Comparison of ENCODE assay signal across 13 mouse cellular contexts in the genomic region with DNA sequence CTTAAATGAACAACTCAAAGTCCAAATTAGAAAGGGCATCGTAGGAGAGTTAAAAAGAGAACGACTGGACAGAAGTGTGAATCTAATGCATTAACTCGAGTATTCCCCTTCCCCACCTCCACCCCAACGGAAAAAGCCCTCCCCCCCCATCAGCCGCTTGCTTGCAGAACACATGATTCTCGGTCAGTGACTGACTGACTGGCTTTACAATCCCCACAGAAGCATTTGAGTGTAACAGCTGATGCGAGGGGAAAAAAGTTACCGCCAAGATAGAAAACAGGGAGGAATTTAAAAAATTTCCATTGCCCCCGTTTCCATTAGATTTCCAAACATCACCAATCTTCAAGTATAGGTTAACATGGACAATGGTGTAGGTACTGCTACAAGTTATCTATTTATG. TPM values are rescaled to one million over a fixed set of nuclear protein-coding genes. Genes with fewer than 3 reads are reported as not detected.
DNase-seq lines count a peak whose midpoint lies in the region; ATAC-seq and TF ChIP-seq lines count a peak whose summit lies in the region.
"Had no signal": no experiment of that assay in that cellular context is flagged by ENCODE, and none has a peak within 500 bp of the region (broad histone marks: within the 10 kb centered on the region; RNA-seq: fewer than 3 reads in every experiment).

No protein-coding gene starts in this region.

- no peaks in the 10 kb centered on the region for H3K27me3 ChIP-seq in hindbrain, embryonic 10.5 days (ENCODE audit: insufficient read depth, poor library complexity, severe bottlenecking)
- no peaks in the 10 kb centered on the region for H3K27me3 ChIP-seq in midbrain, embryonic 12.5 days
- H3K27me3 ChIP-seq: liver, embryonic 15.5 days; Patski had no signal

- H3K4me3 ChIP-seq in layer of hippocampus, adult 2 months = peak overlapping the region; percentile 33; the same call in 1 of the 2 replicates
- H3K4me3 ChIP-seq in hindbrain, embryonic 10.5 days = peak overlapping the region; percentile 97
- H3K4me3 ChIP-seq in midbrain, embryonic 12.5 days = peak overlapping the region; percentile 26
- H3K4me3 ChIP-seq: liver, embryonic 15.5 days had no signal

- H3K4me1 ChIP-seq in hindbrain, embryonic 10.5 days (replicated peaks) = peaks cover 72% of the 10 kb centered on the region
- H3K4me1 ChIP-seq in midbrain, embryonic 12.5 days = peaks cover 49% of the 10 kb centered on the region

- no peak for DNase-seq in layer of hippocampus, adult 2 months (ENCODE audit: low spot score in 2 of 2)
- no peak for DNase-seq in layer of hippocampus, adult 8-10 months (ENCODE audit: low spot score in 2 of 2)
- no peak for DNase-seq in hindbrain, embryonic 10.5 days (ENCODE audit: low spot score)
- DNase-seq in retina, embryonic 14.5 days (ENCODE audit: low spot score) = peak; percentile 23
- no peak for DNase-seq in lung, adult 18-20 months
- DNase-seq in lung, postnatal 10 days = no peak
- DNase-seq in cerebellum, postnatal 25 days = no peak
- DNase-seq: adrenal gland, postnatal 10 days; kidney, postnatal 14 days had no signal

- H3K27ac ChIP-seq in layer of hippocampus, adult 2 months = 0 out of 2 replicates have a peak overlapping the region, but pooled peaks have one; percentile 32
- H3K27ac ChIP-seq in hindbrain, embryonic 10.5 days = no peak overlapping the region
- no peak overlapping the region for H3K27ac ChIP-seq in midbrain, embryonic 12.5 days (replicated peaks)
- H3K27ac ChIP-seq: liver, embryonic 15.5 days; stomach, postnatal 0 days had no signal

- no peak for TF ChIP-seq CTCF in layer of hippocampus, adult 2 months (conservative IDR thresholded peaks at IDR 0.05)

- WGBS in hindbrain, embryonic 10.5 days = 58% methylated on average over 9 of the region's 9 CpGs
- WGBS in midbrain, embryonic 12.5 days = 44% methylated on average over 9 of the region's 9 CpGs

- peaks cover 68% of the 10 kb centered on the region for H3K36me3 ChIP-seq in hindbrain, embryonic 10.5 days
- peaks cover 40% of the 10 kb centered on the region for H3K36me3 ChIP-seq in midbrain, embryonic 12.5 days

- peak overlapping the region; percentile 86 for H3K4me2 ChIP-seq in midbrain, embryonic 12.5 days (replicated peaks)
- H3K4me2 ChIP-seq: liver, embryonic 15.5 days had no signal

- no peaks in the 10 kb centered on the region for H3K9me3 ChIP-seq in hindbrain, embryonic 10.5 days
- H3K9me3 ChIP-seq in midbrain, embryonic 12.5 days = no peaks in the 10 kb centered on the region
- H3K9me3 ChIP-seq: liver, embryonic 15.5 days had no signal

- no peak for ATAC-seq in midbrain, embryonic 12.5 days (ENCODE audit: low FRiP score, low read depth)
- ATAC-seq: Patski had no signal

- H3K9ac ChIP-seq in midbrain, embryonic 12.5 days (replicated peaks) = peak overlapping the region; percentile 47
- H3K9ac ChIP-seq: liver, embryonic 15.5 days had no signal

RNA-seq across cellular contexts. Expression of gene Msi2, which starts 4.8 kb away (rescaled TPM):
- total RNA-seq in layer of hippocampus, adult 2 months (2021) = 100 to 1,000 TPM; 103 to 114 TPM
- 100 to 1,000 TPM; 102 to 121 (median 109) TPM for total RNA-seq in layer of hippocampus, adult 8-10 months (2022)
- 27.3 and 29.9 TPM in 2 replicates for polyA plus RNA-seq in hindbrain, embryonic 10.5 days (2016; fragmentation: Nextera tagmentation; extraction: Ambion mirVana)
- polyA plus RNA-seq in midbrain, embryonic 12.5 days (2016; fragmentation: Nextera tagmentation; extraction: Ambion mirVana) = 41.5 and 47.9 TPM in 2 replicates

Comparison
In these comparisons a context has a peak if more than half of its experiments do, and no peak if none do; other contexts are left out.
1. H3K4me3 ChIP-seq: peak in every context shown above with its lines; median percentile 97 in hindbrain, embryonic 10.5 days; 33 in layer of hippocampus, adult 2 months; 26 in midbrain, embryonic 12.5 days.